Mouse (Mus musculus) lung, adult 2 months (tissue): ENCODE results near the gene Trim56. TPM values are rescaled to one million over a fixed set of nuclear protein-coding genes. Genes with fewer than 3 reads are reported as not detected.

Source experiments
- DNase-seq: peaks from one replicate; pipeline ENCODE4 v3.0.0; 2022
- H3K4me1 ChIP-seq: fragments of 200-500 bp; 2 replicates; pipeline ENCODE4 v1.6.1; 2011; ENCODE audit warnings: low read length; ENCODE audit not compliant: control insufficient read depth, insufficient read depth
- H3K4me3 ChIP-seq: fragments of 200-500 bp; replicated peaks from 2 replicates; pipeline ENCODE3; 2011; ENCODE audit warnings: low read depth, mild to moderate bottlenecking, control low read depth, low read length; ENCODE audit errors: extremely low read depth
- CTCF ChIP-seq: fragments of 200-500 bp; IDR thresholded peaks from 2 replicates; pipeline ENCODE4 v1.5.1; 2011; ENCODE audit warnings: mild to moderate bottlenecking, low read length, control low read depth; ENCODE audit not compliant: insufficient read depth
- POLR2A ChIP-seq: fragments of 200-500 bp; IDR thresholded peaks from 2 replicates; pipeline ENCODE4 v1.6.1; 2011; ENCODE audit warnings: low read depth, mild to moderate bottlenecking, control low read depth, low read length, borderline replicate concordance; ENCODE audit errors: extremely low read depth
- WGBS: fragments of 180-500 bp; shearing (Covaris S2); methylation state at CpG from one replicate; pipeline ENCODE4 v1.1.7; 2018; 5-methylcytosine and 5-hydroxymethylcytosine counted together
- polyA plus RNA-seq: library from polyadenylated mRNA; depleted of rRNA; stranded (reverse); fragments of >200 nt; gene quantifications from 2 replicates; pipeline ENCODE4 v1.2.3, GENCODE M21; 2012

Gene Trim56
- polyA plus RNA-seq, 1 experiment: 26.8 TPM

DNA sequence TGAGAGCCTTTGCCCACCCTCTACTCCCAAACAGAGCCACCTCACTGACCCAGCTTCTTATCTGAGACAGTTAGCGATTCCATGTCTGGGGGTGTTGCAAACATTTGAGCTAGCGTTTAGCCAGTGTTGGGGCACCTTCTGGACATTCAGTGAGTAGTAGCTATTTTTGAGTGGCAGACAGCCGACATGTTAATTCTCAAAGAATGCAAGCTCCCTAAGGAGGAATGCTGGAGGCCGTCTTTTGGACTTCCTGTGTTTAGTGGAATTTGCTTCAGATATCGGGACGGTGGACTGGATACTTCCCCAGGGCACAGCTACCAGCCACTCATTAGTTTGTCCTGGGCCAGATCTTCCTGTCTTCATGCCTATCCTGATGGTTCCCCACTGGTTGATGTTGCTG, 37.4 kb downstream of the Trim56 start:
- Histone ChIP-seq H3K4me3 (no peak overlapping the region), H3K4me1 (peaks cover 39% of the 10 kb centered on the region)
- DNase-seq: no peak
- WGBS: 29% methylated on average over 6 of the region's 6 CpGs
- no peak for TF ChIP-seq CTCF
- no peak for TF ChIP-seq POLR2A

DNA sequence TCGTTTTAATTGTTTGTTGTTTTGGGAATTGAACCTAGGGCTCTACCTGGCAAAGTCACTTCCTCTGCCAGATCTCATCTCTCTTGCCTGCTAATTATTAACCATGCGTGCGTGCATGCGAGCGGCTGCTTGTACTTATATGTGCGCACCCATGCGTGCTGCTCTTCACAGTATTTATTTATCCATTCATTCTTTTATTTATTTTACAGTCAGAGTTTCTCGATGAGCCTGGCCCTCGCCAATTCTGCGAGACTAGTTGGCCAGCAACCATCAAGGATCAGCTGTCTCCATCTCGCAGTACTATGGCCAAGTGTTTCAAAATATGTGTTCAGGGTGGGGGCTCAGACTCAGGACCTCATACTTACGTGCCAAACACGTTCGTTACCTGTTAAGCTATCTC, 38.0 kb downstream of the Trim56 start:
- TF ChIP-seq POLR2A (no peak), CTCF (no peak)
- 45% methylated on average over 14 of the region's 14 CpGs for WGBS
- DNase-seq: no peak
- H3K4me1 ChIP-seq: peaks cover 40% of the 10 kb centered on the region
- H3K4me3 ChIP-seq: no peak overlapping the region

DNA sequence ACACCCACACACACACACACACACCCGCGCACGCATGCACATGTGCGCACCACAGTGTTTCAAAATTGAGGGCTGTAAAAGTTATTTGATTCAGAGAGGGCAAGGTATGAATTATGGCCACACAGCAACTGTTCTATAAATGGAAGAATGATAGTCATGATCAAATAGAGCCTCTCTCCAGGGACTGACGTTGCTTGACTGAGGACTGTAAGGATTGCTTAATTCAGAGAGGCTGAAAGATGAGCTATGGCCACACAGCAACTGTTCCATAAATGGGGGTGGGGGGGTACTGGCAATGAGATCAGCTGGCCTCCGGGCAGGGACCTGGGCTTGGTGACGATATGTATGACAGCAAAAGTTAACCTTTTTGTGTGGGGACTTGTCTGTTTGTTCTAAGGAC, 38.8 kb downstream of the Trim56 start:
- DNase-seq: no peak
- H3K4me1 ChIP-seq: peaks cover 47% of the 10 kb centered on the region
- no peak overlapping the region for H3K4me3 ChIP-seq
- 75% methylated on average over 7 of the region's 7 CpGs for WGBS
- no peak for TF ChIP-seq CTCF
- TF ChIP-seq POLR2A: no peak

- TF ChIP-seq CTCF (no peak), POLR2A (no peak)
- no peak overlapping the region for H3K4me3 ChIP-seq
- peaks cover 47% of the 10 kb centered on the region for H3K4me1 ChIP-seq
- 18% methylated on average over 12 of the region's 12 CpGs for WGBS
- DNase-seq: peak; percentile 24
Measured at GRCm38 (mm10) chr5:137076191-137076930, 39.6 kb downstream of the Trim56 start.

DNA sequence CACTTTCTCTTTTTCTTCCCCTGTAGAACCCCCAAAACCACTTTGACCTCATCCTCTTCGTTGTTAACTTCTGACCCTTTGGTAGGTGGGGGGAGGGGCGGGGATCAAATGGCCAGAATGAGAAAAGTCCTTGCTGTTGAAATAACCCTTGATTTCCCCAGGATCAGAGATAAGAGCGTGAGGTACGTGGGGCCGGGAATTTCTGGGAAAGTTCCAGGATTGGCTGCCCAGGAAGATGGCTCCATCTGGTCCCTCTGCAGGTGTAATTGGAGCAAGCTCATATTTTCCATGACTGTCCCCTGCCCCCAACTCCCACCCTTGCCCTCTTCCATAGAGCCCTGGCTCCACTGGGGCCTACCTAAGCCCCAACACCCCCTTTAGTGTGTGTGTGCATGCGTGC, 40.3 kb downstream of the Trim56 start:
- WGBS: 46% methylated on average over 6 of the region's 6 CpGs
- no peak for DNase-seq

DNA sequence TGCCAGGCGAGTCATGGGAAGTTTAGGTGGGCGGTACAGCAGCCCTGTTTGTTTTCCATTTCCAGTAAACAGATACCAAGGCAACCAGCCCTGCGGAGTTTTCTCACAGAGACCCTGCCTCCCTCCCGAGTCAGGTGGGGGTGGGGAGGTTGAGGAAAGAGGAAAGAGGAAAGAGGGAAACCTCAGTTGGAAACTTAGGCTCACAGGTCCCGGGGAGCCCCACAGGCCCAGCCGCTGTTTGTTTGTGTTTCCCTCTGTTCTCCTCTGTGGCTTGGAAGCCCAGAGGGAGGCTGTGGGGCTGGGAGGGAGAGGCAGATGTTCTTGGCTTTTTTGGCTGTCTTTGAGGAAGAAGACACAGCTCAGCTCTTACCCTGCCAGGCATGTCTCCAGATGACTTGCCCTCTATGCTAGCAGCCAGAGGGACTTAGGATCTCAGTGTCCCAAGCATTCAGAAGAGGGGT, 41.8 kb downstream of the Trim56 start:
- peak; percentile 28 for DNase-seq

More for the DNA sequence above, 40.3 kb downstream of the Trim56 start:
- no peak for TF ChIP-seq CTCF
- TF ChIP-seq POLR2A: no peak
- Histone ChIP-seq H3K4me3 (no peak overlapping the region), H3K4me1 (peaks cover 47% of the 10 kb centered on the region)

DNA sequence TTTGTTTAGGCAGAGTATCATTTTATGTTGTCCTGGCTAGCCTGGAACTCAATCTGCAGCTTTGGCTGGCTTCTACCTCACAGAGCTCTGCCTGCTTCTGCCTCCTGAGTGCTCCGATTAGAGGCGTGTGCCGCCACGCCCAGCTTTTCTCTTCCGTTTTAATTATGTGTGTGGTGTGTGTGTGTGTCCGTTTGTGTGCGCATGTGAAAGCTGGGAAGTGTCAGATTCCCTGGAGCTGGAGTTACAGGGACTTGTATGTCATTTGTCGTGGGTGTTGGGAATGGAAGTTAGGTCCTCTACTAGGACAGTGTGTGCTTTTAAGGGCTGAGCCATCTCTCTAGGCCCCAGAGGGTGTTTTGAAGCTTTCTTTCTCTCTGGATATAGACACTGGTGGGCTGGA, 42.9 kb downstream of the Trim56 start:
- no peak for TF ChIP-seq POLR2A
- TF ChIP-seq CTCF: no peak
- Histone ChIP-seq H3K4me3 (no peak overlapping the region), H3K4me1 (peaks cover 37% of the 10 kb centered on the region)
- no peak for DNase-seq
- 75% methylated on average over 8 of the region's 8 CpGs for WGBS

More for the DNA sequence above, 41.8 kb downstream of the Trim56 start:
- Histone ChIP-seq H3K4me3 (no peak overlapping the region), H3K4me1 (peaks cover 43% of the 10 kb centered on the region)
- WGBS: 13% methylated on average over 6 of the region's 6 CpGs
- TF ChIP-seq CTCF: no peak
- no peak for TF ChIP-seq POLR2A

DNA sequence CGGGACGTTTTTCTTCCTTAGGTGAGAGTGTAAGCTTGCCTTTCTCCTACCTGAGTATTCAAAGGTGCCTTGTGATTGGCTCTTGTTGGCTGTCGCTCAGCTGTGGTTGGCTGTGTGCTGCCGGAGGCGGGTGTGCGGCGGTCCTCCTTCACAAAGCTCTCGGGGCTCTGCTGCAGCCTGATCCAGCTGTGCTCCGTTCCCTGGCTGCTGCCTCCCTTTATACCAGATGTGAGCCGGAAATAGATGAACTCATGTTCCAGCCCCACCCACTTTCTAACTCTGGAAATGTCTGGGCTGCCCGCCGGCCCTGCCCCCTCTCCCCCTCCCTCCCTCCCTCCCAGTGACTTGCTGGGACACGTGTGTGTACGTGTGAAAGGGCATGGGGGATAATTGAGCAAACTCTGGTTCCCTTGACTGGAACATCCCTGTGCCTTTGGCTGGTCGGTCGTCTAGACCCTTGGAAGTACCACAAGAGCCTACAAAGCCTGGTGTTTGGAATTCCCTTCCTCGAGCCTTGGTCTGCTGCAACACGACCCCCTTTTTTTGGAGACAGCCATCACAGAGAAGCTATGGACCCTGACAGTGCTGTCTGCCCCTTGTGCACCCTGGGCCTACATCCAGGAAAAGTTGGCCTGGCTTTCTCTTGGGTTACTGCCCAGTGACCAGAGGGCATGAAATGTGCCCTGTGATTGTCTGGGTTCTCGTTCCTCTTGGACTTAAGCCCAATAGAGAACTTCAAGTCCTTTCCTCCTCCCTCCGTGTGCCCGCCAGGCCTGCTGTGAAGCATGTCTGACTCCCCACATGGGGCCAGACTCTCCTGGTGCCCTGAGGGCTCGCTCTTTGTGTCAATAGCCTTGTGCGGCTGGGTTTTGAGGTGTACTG, 43.7 kb downstream of the Trim56 start, which contains the start of gene Serpine1:
Gene Serpine1, minus strand, starts transcription at position 190 of the 882 bp plus-strand sequence.
- peak; percentile 78 for DNase-seq
- Histone ChIP-seq H3K4me1 (peaks cover 32% of the 10 kb centered on the region), H3K4me3 (peak within 1 kb of the TSS; percentile 45)
- TF ChIP-seq CTCF: no peak
- TF ChIP-seq POLR2A: peak; percentile 94
- WGBS: 4% methylated on average over 23 of the region's 23 CpGs

DNA sequence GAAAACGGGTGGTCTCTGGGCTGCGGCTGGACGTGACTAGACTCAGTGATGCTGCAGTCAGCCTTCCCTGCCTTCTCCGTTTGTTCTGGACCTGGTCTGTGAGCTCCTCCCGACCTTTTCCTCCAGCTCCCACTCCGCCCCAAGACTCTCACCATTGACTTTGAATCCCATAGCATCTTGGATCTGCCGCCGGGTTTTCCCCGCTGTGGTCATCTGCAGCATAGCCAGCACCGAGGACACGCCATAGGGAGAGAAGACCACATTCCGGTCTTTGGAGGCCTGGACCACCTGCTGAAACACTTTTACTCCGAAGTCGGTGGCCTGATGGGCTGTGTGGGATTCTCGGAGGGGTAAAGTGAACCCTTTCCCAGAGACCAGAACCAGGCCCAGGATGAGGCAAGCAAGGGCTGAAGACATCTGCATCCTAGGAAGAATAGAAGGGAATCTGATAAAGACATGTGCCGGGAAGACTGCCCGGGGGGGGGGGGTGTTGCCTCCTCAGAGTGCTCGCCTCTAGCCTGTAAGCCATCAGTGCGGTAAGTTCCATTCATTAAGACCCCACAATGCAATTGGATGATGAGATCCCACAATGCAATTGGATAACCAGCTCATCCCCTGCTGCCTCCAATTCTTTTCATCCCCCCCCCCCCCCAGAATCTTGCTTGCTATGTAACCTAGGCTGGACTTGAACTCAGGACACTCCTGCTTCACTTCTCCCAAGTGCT, 45.0 kb downstream of the Trim56 start:
- 83% methylated on average over 19 of the region's 19 CpGs for WGBS
- no peak for DNase-seq
- peaks cover 23% of the 10 kb centered on the region for H3K4me1 ChIP-seq
- peak overlapping the region; percentile 2 for H3K4me3 ChIP-seq
- TF ChIP-seq CTCF (no peak), POLR2A (no peak)
